Mouse (Mus musculus) small intestine, adult 2 months (tissue): Measurements from ENCODE around the gene Xpnpep1. TPM values are rescaled to one million over a fixed set of nuclear protein-coding genes. Genes with fewer than 3 reads are reported as not detected.

ENCODE experiments used
- H3K27ac ChIP-seq: fragments of 200-500 bp; 2 replicates; pipeline ENCODE4 v1.5.1; 2012; ENCODE audit warnings: low read depth, low read length, control low read depth, inconsistent platforms; ENCODE audit not compliant: insufficient read depth
- H3K27me3 ChIP-seq: fragments of 200-500 bp; 2 replicates; pipeline ENCODE4 v1.6.1; 2012; ENCODE audit warnings: mild to moderate bottlenecking, moderate library complexity, low read length, inconsistent platforms; ENCODE audit not compliant: control insufficient read depth, insufficient read depth
- H3K36me3 ChIP-seq: fragments of 200-500 bp; 2 replicates; pipeline ENCODE4 v1.6.1; 2012; ENCODE audit warnings: mild to moderate bottlenecking, low read length, control low read depth, inconsistent platforms; ENCODE audit not compliant: control insufficient read depth, insufficient read depth
- H3K4me1 ChIP-seq: fragments of 200-500 bp; 2 replicates; pipeline ENCODE4 v1.6.1; 2012; ENCODE audit warnings: low read length, inconsistent platforms, mixed read lengths; ENCODE audit not compliant: control insufficient read depth, insufficient read depth, insufficient read length
- H3K4me3 ChIP-seq: fragments of 200-500 bp; 2 replicates; pipeline ENCODE4 v1.5.1; 2012; ENCODE audit warnings: low read depth, mild to moderate bottlenecking, control low read depth, inconsistent platforms, low read length, moderate library complexity
- CTCF ChIP-seq: fragments of 200-500 bp; IDR thresholded peaks from 2 replicates; pipeline ENCODE4 v1.5.1; 2012; ENCODE audit warnings: low read depth, mild to moderate bottlenecking, control low read depth, inconsistent platforms, low read length, moderate library complexity, mixed read lengths; ENCODE audit not compliant: insufficient replicate concordance, insufficient read length; ENCODE audit errors: extremely low read depth
- POLR2A ChIP-seq: fragments of 200-500 bp; IDR thresholded peaks from 2 replicates; pipeline ENCODE4 v1.6.1; 2012; ENCODE audit warnings: low read depth, mild to moderate bottlenecking, control low read depth, inconsistent platforms, low read length, moderate library complexity
- WGBS: fragments of 180-500 bp; shearing (Covaris S2); methylation state at CpG from one replicate; pipeline ENCODE4 v1.1.7; 2018; 5-methylcytosine and 5-hydroxymethylcytosine counted together
- polyA plus RNA-seq: library from polyadenylated mRNA; depleted of rRNA; stranded (reverse); fragments of >200 nt; gene quantifications from 2 replicates; pipeline ENCODE4 v1.2.3, GENCODE M21; 2012

Xpnpep1 gene
- polyA plus RNA-seq, 1 experiment: 477 TPM

DNA sequence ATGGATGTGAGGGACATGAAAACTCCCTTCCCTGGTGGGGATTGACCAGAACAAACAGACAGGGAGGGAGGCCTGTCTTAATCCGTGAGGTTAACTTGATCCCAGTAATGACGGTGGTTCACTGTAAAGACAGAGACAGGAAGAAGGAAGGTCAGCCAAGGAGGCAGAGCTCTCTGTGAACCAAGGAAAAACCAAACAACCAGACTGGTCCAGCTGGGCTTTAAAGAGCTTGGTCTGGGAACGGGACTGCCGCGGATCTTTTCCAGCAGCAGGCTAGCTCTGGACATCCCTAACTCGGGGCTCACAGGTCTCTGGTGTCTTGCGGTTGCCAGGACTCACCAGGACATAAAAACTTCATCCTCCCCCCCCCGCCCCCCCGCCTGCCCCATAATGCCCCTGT is 26.5 kb upstream of the Xpnpep1 start:
- no peak overlapping the region for H3K27ac ChIP-seq
- TF ChIP-seq POLR2A (no peak), CTCF (no peak)
- H3K4me1 ChIP-seq: peaks cover 6% of the 10 kb centered on the region; the same call in 1 of the 2 replicates
- no peaks in the 10 kb centered on the region for H3K36me3 ChIP-seq
- no peak overlapping the region for H3K4me3 ChIP-seq
- no peaks in the 10 kb centered on the region for H3K27me3 ChIP-seq
- 73% methylated on average over 9 of the region's 9 CpGs for WGBS

GRCm38 (mm10) chr19:53064972-53065361 is 25.0 kb upstream of the Xpnpep1 start:
- WGBS: 76% methylated on average over 8 of the region's 8 CpGs
- Histone ChIP-seq H3K4me3 (no peak overlapping the region), H3K27me3 (no peaks in the 10 kb centered on the region), H3K27ac (no peak overlapping the region), H3K4me1 (no peaks in the 10 kb centered on the region), H3K36me3 (no peaks in the 10 kb centered on the region)
- TF ChIP-seq CTCF (no peak), POLR2A (no peak)

DNA sequence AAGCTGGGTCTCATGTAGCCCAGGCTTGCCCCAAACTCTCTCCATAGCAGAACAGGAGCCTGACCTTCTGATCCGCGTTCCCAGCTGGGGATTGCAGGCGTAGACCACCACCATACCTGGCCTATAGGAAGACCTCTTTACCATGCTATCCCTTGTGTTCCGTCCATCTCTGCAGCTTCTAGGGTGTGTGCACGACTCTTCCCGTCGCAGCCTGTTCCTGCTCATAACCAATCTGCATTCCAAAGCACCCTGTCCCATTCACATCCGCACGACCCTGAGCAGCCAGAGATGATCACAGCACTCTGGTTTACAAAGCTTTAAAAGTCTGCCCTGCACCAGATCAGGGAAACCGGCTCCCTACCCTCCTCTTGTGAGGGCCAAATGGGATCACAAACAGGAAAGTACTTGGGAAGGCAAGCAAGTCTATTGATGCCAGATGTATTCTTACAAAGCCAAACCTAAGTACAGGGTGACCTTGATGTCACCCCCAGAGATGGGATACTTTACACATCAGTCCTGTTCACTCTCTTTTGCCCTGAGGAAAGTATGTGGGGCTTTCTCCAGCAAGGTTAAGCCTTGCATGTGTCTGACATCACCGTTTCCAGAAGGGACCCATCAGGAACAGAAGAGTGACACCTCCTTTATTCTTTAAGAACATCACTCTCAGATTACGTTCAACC is 24.4 kb upstream of the Xpnpep1 start:
- Histone ChIP-seq H3K4me1 (peaks cover 3% of the 10 kb centered on the region; the same call in 1 of the 2 replicates), H3K27me3 (no peaks in the 10 kb centered on the region), H3K4me3 (no peak overlapping the region), H3K27ac (no peak overlapping the region), H3K36me3 (no peaks in the 10 kb centered on the region)
- 82% methylated on average over 12 of the region's 12 CpGs for WGBS
- TF ChIP-seq POLR2A: no peak
- no peak for TF ChIP-seq CTCF

DNA sequence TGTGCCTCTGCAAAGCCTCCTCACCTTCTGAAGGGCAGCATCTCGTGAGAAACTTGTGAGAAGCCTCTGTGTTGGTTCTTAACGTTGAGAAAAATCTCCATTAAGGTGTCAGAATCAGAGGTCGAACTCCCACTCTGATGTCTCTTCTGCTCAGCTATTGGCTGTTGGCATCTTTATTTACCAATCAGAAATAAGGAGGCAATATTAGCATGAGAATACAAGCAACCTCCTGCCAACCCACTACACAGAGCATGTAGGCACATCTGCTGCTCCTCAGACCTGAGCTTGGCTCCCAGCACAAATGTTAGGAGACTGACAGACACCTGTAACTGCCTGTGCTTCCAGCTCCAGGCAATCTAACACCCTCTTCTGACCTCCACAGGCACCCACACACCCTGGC is 22.0 kb upstream of the Xpnpep1 start:
- Histone ChIP-seq H3K27me3 (no peaks in the 10 kb centered on the region), H3K4me1 (peaks cover 18% of the 10 kb centered on the region; the same call in 1 of the 2 replicates), H3K36me3 (no peaks in the 10 kb centered on the region), H3K4me3 (no peak overlapping the region), H3K27ac (no peak overlapping the region)
- TF ChIP-seq CTCF (no peak), POLR2A (no peak)
- 66% methylated on average over 3 of the region's 3 CpGs for WGBS

DNA sequence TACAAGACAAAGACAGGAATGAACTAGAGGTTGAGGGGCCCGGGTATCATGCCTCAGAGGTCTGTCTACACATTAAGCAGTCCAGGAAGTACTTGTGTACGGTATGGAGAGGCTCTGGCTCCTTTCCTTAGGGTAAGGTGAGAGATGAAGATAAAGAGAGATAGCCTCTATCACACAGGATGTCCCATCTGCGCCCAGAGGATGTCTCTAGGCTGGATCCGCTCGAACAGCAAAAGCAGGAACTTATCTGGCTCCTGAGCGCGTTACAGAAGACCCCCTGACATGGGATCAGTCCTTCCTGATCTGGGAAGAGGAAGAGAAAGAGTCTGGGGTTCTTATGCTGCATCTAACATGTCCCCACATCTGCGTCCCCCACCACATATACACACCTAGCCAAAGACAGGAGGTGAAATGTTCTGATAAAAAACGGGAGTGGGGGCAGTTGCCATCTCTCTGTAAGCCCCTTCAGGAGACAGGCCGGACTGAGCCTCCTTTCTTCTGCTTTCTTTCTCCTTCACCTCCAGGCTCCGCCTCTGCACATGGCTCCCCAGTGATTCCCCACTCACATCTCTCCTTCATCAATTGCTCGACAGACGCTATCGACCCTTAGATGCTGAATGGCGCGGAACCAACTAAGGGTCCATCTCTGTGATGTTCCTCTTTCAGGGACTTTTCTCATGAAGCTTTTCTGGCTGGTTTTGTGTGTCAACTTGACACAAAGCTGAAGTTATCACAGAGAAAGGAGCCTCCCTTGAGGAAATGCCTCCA is 19.5 kb upstream of the Xpnpep1 start:
- 84% methylated on average over 16 of the region's 16 CpGs for WGBS
- Histone ChIP-seq H3K36me3 (no peaks in the 10 kb centered on the region), H3K4me3 (no peak overlapping the region), H3K27me3 (no peaks in the 10 kb centered on the region), H3K27ac (peak overlapping the region; percentile 67), H3K4me1 (peaks cover 18% of the 10 kb centered on the region; the same call in 1 of the 2 replicates)
- TF ChIP-seq POLR2A: no peak
- no peak for TF ChIP-seq CTCF

DNA sequence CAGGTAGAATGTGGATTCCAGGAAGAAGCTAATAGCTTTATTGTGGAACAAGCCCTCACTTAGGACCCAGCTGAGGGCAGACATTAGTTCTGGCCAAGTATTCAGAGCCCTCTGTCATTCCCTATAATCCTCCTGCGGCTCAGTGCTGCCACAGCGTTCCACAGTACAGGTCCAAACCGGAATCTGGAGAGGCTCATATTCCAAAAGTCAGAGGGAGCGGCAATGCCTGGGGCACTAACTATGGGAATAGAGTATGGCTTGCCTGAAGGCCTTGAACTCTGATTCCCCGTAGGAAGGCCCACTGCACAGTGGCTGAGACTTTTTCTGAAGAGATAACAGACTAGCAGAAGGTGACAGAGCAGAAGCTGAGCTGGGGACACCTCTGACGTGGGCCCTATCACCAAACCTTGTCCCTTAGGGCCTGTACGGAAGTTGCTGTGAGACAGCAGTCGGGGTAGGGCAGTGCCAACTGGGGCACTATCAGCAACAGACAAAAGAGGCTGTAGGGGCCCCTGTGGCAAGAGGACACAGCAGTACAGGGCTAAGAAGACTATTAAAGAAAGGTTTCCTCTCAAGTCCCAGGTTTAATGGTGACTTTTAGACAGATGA is 18.8 kb upstream of the Xpnpep1 start:
- H3K27ac ChIP-seq: peak overlapping the region; percentile 67
- H3K4me3 ChIP-seq: no peak overlapping the region
- WGBS: 27% methylated on average over 8 of the region's 8 CpGs
- no peaks in the 10 kb centered on the region for H3K36me3 ChIP-seq
- H3K4me1 ChIP-seq: peaks cover 18% of the 10 kb centered on the region; the same call in 1 of the 2 replicates
- TF ChIP-seq POLR2A: no peak
- H3K27me3 ChIP-seq: no peaks in the 10 kb centered on the region

GRCm38 (mm10) chr19:53057980-53058725 is 18.1 kb upstream of the Xpnpep1 start:
- Histone ChIP-seq H3K36me3 (no peaks in the 10 kb centered on the region), H3K27ac (peak overlapping the region; percentile 67), H3K4me1 (peaks cover 18% of the 10 kb centered on the region; the same call in 1 of the 2 replicates), H3K27me3 (no peaks in the 10 kb centered on the region), H3K4me3 (no peak overlapping the region)
- TF ChIP-seq POLR2A (no peak), CTCF (no peak)
- 72% methylated on average over 16 of the region's 16 CpGs for WGBS
